Mouse (Mus musculus): ENCODE measurements around the gene Pcgf2.
"Not testable (repeated sequence)": the region's sequence is repeated elsewhere in the genome, so short reads cannot be mapped to it uniquely, and the experiment has no call there.

Gene Pcgf2

DNA sequence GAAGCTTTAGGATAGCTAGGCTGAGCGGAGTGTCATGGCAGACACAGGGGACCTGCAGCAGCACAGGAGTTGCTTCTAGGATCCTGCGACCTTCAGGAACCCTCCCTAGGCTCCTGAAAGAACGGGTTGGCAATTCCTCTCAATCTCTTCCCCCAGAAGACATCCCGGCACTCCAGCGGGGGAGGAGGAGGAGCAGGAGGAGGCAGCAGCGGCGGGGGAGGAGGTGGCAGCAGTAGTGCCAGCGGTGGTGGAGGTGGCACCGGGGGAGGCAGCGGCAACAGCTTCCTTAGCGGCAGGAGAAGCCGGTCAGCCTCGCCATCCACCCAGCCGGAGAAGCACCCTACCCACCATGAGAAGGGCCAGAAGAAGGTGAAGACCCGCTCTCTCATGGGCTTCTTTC, 31.0 kb downstream of the Pcgf2 start:
- no peak for DNase-seq (ENCODE audit: extremely low read depth, low read depth, low spot score)

- DNase-seq (ENCODE audit: extremely low read depth, low read depth, low spot score) = no peak
Observed at GRCm38 (mm10) chr11:97668160-97668559, 32.1 kb downstream of the Pcgf2 start.

GRCm38 (mm10) chr11:97666794-97667193, 33.5 kb downstream of the Pcgf2 start:
- DNase-seq (ENCODE audit: extremely low read depth, low read depth, low spot score) = no peak

DNA sequence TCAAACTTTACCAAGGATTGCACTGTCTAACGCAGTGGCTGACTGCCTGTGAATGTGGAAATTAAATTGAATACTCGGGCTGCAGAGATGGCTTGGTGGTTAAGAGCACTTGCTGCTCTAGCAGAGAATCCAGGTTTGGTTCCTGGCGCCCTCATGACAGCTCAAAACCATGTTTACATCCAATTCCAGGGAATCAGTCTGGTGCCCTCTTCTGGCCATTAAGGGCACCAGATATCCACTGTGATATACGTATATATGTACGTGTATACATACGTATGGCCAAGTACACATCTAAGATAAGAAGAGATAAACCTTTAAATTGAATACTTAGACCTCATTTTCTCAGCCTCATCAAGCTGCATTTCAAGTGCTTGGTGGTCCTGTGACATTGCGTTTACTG, 34.1 kb downstream of the Pcgf2 start:
- DNase-seq (ENCODE audit: extremely low read depth, low read depth, low spot score) = no peak

DNA sequence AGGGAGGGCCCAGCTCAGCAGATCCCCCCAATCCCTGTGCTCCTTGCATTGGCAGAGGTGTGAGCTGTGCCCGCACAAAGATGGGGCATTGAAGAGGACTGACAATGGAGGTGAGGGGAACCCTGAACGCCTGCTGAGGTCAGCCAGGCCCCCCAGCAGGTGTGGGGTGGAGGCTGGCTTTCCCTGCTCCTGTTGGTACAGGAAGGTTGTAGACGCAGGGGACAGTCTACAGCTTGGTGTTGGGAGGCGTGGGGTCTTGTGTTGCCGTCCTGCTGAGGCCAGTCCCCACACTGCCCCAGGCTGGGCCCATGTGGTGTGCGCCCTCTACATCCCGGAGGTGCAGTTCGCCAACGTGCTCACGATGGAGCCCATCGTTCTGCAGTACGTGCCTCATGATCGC, 34.9 kb downstream of the Pcgf2 start:
- DNase-seq (ENCODE audit: extremely low read depth, low read depth, low spot score) = no peak

DNA sequence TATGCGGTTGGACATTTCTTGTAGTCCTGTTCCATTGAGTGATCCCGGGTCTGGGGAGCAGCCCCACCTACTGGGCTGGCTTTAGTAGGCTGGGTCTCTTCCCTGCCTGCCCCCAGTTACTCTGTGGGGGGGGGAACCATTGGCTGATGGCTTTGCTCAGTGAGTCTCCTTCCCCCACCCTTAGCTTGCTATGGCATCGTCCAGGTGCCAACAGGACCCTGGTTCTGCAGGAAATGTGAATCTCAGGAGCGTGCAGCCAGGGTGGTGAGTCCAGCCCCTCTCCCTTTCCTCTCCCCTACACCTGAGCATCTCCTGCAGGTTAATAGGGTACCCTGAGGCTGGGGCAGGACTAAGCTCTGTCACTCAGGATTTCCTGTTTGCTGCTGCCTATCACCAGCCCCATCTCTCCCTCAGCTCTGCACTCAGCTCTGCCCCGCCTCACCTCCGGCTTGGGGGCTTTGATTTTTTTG, 35.5 kb downstream of the Pcgf2 start:
- no peak for DNase-seq (ENCODE audit: extremely low read depth, low read depth, low spot score)

- DNase-seq (ENCODE audit: extremely low read depth, low read depth, low spot score) = no peak
Observed at GRCm38 (mm10) chr11:97664339-97664665, 36.0 kb downstream of the Pcgf2 start.

GRCm38 (mm10) chr11:97663528-97664338, 36.6 kb downstream of the Pcgf2 start:
- DNase-seq (ENCODE audit: extremely low read depth, low read depth, low spot score) = no peak

DNA sequence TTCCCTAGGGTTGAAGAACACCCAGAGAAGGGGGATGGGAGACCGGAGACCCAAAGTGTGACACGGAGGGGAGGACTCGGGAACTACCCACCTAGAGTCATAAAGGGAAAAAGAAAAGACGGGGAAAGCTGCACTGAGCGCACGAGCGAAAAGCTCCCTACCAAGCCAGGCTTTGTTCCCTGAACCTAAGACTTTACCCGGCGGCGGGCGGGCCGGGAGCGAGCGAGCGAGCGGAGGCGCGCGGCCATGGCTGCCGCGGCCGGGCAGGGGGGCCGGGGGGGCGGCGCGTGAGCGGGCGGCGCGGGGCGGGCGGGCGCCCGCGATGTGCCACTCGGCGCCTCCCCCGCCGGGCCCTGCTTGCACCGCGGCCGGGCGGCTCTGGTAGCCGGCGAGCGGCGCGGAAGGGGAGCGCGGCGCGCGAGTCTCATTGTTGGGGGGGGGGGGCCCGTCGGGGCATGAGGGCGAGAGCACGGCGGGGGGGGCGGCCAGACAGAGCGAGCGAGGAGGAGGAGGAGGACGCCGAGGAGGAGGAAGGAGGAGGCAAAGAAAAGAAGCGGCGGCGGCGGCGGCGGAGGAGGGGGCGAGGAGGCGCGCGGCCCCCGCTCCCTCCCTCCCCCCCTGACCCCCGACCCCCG, 37.3 kb downstream of the Pcgf2 start, which contains the start of gene Mllt6:
TSS of gene Mllt6 (plus strand) at position 522 of the 635 bp plus-strand sequence.
- DNase-seq (ENCODE audit: extremely low read depth, low read depth, low spot score) = no peak

- DNase-seq (ENCODE audit: extremely low read depth, low read depth, low spot score) = peak; percentile 36
Observed at GRCm38 (mm10) chr11:97662207-97662892, 37.9 kb downstream of the Pcgf2 start.

DNA sequence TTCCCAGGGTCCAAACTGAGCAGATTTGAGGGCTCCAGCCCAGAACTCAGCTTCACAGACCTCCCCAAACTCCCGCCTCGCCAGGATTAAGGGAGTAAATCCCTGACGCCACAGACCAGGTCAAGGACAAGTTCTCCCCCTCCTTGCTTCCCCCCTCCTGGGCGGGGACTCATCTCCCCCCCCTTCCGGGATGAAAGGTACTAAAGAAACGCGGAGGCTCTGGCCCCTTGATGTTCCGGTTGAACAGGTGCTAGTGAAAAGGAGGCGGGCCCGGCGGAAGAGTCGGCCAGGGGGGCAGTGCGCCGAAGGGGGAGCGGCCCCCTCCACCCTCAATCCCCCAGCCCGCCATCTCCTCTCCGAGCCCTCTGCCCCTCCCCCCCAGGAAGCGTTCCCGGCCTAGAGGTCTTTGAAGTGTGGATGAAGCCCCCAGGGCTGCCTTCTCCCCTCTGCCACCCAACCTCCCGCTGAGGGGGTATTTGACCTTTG, 38.6 kb downstream of the Pcgf2 start:
- DNase-seq (ENCODE audit: extremely low read depth, low read depth, low spot score) = peak; percentile 33

DNA sequence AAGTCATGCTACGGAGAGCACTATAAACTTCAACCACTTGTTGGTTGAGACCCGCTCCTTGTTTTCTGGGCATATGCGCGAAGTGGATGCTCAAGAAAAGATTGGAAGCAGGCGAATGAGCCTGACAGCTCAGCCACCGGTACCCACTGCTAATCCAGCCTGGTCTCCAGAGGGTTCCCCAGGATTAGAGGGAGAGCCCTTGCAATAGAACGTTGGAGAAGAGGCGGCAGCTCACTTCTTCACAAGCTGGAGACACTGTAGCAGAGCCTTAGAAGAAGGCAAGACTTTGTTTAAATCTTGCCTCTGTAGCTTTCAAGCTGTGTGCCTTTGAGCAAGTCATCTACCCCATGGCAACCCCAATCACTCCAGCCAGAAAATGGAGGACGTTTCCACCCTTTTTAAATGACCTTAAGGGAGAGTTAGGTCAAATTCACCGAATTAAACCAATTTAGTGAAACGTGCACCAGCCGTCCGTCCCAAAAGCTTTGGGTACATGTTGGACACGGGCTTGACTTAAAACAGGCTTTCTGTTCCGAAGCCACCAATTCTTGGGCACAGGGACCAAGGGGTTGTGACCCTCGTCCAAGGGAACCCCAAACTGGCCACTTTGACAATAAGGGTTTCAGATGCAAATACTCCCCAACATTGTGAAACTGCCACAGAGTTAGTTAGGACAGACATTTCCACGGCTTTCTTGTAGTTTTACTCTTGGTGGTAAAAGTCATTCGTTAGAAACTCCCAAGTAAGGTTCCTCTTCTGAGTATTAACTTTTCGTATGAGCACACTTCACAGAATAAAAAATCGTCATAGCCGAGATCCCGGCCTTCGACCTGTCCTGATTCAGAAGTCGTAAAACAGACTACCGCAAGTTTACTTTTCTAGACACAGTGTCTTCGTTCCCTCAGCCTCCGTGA, 39.3 kb downstream of the Pcgf2 start:
- no peak for DNase-seq (ENCODE audit: extremely low read depth, low read depth, low spot score)

GRCm38 (mm10) chr11:97659990-97660714, 40.1 kb downstream of the Pcgf2 start:
- DNase-seq (ENCODE audit: extremely low read depth, low read depth, low spot score) = no peak

DNA sequence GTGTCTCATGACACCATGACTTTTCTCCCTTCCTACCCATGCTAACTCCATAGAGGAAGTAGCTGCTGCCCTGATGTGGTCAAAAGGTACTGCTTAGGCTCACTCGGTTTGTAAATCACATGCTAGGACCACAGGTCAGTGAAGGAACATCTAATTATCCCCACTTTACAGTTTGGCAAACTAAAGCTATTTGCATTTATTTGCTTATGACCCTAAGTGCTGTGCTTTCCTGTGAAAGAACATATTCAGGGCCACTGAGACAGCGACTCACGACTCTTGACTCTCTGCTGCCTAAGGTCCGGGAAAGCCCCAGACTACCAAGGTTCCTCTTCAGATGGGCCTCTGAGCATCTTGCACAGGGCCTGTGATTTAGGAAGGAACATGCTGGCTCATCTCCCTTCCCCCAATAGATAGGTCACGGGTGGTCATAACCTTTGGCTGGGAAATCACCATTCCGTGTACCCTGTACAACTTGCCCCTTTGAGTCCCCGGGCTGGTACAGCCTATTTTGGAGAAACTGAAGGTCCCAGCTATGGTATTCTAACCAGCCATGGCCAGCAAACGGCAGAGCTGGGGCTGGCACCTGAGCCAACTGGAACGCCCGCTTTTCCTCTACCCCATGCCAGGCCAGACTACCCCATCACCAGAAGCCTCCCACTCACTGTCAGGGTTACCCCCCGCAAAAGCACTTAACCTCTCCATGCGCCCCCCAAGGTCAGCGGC, 40.9 kb downstream of the Pcgf2 start:
- DNase-seq (ENCODE audit: extremely low read depth, low read depth, low spot score) = no peak

- DNase-seq (ENCODE audit: extremely low read depth, low read depth, low spot score) = no peak
Observed at GRCm38 (mm10) chr11:97658751-97659266, 41.5 kb downstream of the Pcgf2 start.

- DNase-seq (ENCODE audit: extremely low read depth, low read depth, low spot score) = not testable (repeated sequence)
Observed at GRCm38 (mm10) chr11:97657967-97658366, 42.3 kb downstream of the Pcgf2 start.

DNA sequence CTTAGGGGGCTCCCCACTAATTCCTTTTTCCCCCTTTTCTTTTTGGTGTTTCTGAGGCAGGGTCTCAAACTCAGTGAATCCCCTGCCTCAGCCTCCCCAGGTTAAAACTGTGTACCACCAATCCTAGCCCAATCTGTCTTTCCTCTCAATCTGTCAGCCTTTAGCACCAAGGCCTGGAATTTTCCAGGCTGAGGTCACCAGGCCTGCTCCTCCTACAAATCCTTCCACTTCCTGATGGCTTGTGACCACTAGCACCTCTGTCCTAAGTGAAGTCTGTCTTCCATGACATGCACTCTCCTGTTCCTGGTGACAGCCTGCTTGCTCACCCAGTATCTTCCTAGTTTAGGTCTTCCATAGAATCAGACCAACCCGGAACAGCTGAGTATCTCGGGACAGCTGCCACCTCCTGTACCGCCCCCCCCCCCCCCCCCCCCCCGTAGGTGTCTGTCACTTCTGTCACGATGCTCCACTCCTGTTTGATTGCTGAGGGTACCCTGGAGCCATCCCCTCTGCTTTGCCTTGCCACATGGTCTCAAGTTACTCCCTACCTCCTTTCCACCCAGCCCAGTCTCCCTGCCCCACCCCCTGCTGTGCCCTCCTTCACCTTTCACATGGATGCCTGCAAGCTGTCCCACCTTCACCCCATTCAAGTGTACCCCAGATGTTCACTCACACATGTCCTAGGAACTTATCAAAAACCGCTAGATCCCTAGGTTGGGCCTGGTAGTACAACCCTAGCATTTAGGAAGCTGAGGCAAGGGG, 42.9 kb downstream of the Pcgf2 start:
- DNase-seq (ENCODE audit: extremely low read depth, low read depth, low spot score) = no peak

DNA sequence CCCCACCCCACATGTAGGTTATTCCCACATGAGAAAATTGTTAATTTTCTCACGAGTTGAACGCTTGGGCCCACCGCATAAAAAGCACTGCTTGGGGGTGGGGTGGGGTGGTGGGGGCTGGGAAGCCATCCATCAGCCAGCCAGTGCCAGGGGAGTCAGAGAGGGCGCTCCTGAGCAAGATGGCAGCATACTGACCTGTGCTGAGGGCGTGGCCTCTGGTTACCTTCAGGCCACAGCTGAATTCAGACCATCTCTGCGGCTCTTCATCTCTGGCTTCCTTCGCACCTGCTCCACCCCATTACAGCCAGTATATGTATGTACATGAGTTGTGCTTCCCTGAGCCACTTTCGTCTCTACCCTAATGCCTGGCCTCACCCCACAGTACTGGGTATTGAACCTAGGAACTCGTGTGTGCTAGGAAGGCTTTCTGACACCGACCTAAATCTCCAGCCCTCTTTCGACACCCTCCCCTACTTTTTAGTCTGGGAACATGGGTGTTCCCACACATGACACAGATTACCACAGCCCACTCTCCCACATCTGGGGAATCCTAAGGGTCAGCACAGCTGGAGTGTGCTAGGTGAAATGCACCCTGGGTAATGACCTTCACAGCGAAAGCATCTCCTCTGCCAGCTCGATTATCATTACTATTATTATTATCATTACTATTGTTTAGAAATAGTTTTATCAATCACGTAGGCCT, 43.9 kb downstream of the Pcgf2 start:
- DNase-seq (ENCODE audit: extremely low read depth, low read depth, low spot score) = no peak
